Mouse (Mus musculus) forebrain, embryonic 11.5 days (tissue): ENCODE measurements at regions not wholly inside any gene's neighbourhood (a gene's known extent, or its start where the extent isn't known, plus 50 kb on each side); places are given as distances from the start of the nearest gene placed in this dataset.

Experiments
- ATAC-seq: fragments of 200-750 bp; cut with Nextera tagmentation; replicated peaks from 2 replicates; pipeline ENCODE4 v1.8.0; 2017; ENCODE audit warnings: moderate TSS enrichment; ENCODE audit not compliant: low FRiP score
- DNase-seq: peaks from one replicate; pipeline ENCODE4 v3.0.0-alpha.2; 2017; ENCODE audit warnings: low spot score
- H3K27ac ChIP-seq: fragments of 300-500 bp; sonication (generic); 2 replicates; pipeline ENCODE4 v1.5.1; 2014; ENCODE audit warnings: low read depth, low read length
- H3K27me3 ChIP-seq: fragments of 300-500 bp; sonication (generic); 2 replicates; pipeline ENCODE4 v1.6.1; 2014; ENCODE audit warnings: mild to moderate bottlenecking, low read length, mixed read lengths; ENCODE audit not compliant: control insufficient read depth, insufficient read depth
- H3K36me3 ChIP-seq: fragments of 300-500 bp; sonication (generic); 2 replicates; pipeline ENCODE4 v1.6.1; 2014; ENCODE audit warnings: mild to moderate bottlenecking, low read length, moderate library complexity, mixed read lengths; ENCODE audit not compliant: control insufficient read depth, insufficient read depth
- H3K4me1 ChIP-seq: fragments of 300-500 bp; sonication (generic); replicated peaks from 2 replicates; pipeline ENCODE4 v1.6.1; 2014; ENCODE audit warnings: low read length, mixed read lengths; ENCODE audit not compliant: control insufficient read depth, insufficient read depth
- H3K4me2 ChIP-seq: fragments of 300-500 bp; sonication (generic); 2 replicates; pipeline ENCODE4 v1.6.1; 2014; ENCODE audit warnings: low read depth, mild to moderate bottlenecking, low read length, moderate library complexity, mixed read lengths; ENCODE audit not compliant: severe bottlenecking
- H3K4me3 ChIP-seq: fragments of 300-500 bp; sonication (generic); 2 replicates; pipeline ENCODE4 v1.5.1; 2014; ENCODE audit warnings: low read depth, low read length
- H3K9ac ChIP-seq: fragments of 300-500 bp; sonication (generic); 2 replicates; pipeline ENCODE4 v1.6.1; 2014; ENCODE audit warnings: low read length
- H3K9me3 ChIP-seq: fragments of 300-500 bp; sonication (generic); 2 replicates; pipeline ENCODE4 v1.6.1; 2016; ENCODE audit warnings: low read length, mixed read lengths; ENCODE audit not compliant: control insufficient read depth
- WGBS: fragments of 180-500 bp; shearing (Covaris S2); extraction: QIAGEN DNeasy Blood & Tissue Kit; methylation state at CpG from one replicate; pipeline ENCODE4 v1.1.7; 2014; 5-methylcytosine and 5-hydroxymethylcytosine counted together

DNA sequence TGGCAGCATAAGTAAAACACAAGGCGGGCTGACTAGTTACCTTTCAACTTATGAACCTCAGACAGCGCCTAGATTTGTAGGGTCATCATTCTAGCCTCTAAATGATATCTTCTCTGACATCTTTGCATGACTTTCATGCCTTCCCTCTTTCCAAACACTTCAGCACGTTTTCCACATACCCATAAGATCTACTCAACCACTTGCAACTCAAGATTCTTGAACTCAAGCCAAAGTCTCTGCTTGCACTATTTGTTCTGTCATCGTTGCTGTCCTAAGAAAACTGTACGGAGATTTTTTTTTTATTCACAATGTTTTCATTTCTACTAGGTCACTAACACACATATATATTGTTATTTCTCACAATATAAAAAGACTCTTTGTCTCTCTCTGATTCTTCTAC, 150.8 kb upstream of the Lsm8 start:
- Histone ChIP-seq H3K36me3 (no peaks in the 10 kb centered on the region), H3K27ac (no peak overlapping the region), H3K4me3 (no peak overlapping the region), H3K4me2 (no peak overlapping the region), H3K4me1 (peaks cover 3% of the 10 kb centered on the region; the same call in 1 of the 2 replicates), H3K9ac (no peak overlapping the region), H3K27me3 (no peaks in the 10 kb centered on the region), H3K9me3 (no peaks in the 10 kb centered on the region)
- 84% methylated on average over 5 of the region's 5 CpGs for WGBS
- DNase-seq (no peak), ATAC-seq (no peak)

DNA sequence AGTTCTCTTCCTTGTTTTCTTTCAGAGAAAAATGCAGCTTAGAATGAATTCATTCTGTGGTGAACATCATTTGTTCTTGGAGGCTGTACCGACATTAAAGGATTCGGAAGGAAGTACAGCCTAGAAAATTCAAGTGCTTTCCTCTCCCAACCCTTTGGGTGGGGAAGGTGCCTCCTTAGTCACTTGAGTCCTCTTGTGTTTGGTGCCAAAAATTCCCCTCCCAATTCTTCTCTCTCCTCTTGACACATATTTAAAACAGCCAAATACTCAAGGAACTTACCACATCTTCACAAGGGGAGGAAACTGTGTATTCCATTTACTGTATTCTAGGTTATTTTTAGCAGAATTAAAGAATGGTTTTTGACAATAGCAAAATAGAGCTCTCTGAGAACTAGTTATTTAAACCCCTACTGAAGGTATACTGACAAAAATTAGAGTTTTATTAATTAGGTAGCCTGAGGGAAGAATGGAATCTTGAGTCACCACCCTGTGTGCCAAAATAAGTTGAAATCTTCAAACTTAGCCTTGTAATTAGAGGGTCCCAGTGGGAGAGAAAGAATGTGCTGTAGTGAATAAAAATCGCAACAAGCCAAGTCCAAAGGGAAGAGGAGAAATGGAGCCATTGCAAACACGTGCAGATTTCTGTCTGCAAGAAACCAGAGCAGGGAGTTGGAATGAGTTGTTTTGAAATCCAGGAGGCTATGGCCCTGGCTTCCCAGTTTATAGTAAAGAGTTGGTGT, 149.2 kb upstream of the Lsm8 start:
- Histone ChIP-seq H3K27ac (peak overlapping the region; percentile 27; the same call in 1 of the 2 replicates), H3K4me2 (no peak overlapping the region), H3K4me3 (no peak overlapping the region), H3K4me1 (peaks cover 3% of the 10 kb centered on the region; the same call in 1 of the 2 replicates), H3K27me3 (no peaks in the 10 kb centered on the region), H3K9ac (no peak overlapping the region), H3K9me3 (no peaks in the 10 kb centered on the region), H3K36me3 (no peaks in the 10 kb centered on the region)
- ATAC-seq (peak; percentile 58; the same call in 1 of the 2 replicates), DNase-seq (no peak)
- WGBS = 30% methylated on average over 4 of the region's 4 CpGs

GRCm38 (mm10) chr6:18699729-18700386, 148.5 kb upstream of the Lsm8 start:
- ATAC-seq = peak; percentile 61

GRCm38 (mm10) chr6:18710763-18711162, 137.6 kb upstream of the Lsm8 start:
- no peak overlapping the region for H3K4me2 ChIP-seq
- H3K27me3 ChIP-seq = no peaks in the 10 kb centered on the region
- 89% methylated on average over 1 of the region's 1 CpGs for WGBS
- no peaks in the 10 kb centered on the region for H3K4me1 ChIP-seq
- no peak overlapping the region for H3K9ac ChIP-seq
- DNase-seq (no peak), ATAC-seq (no peak)
- H3K9me3 ChIP-seq = no peaks in the 10 kb centered on the region
- H3K27ac ChIP-seq = no peak overlapping the region
- no peak overlapping the region for H3K4me3 ChIP-seq
- H3K36me3 ChIP-seq = no peaks in the 10 kb centered on the region

More at GRCm38 (mm10) chr6:18699729-18700386, 148.5 kb upstream of the Lsm8 start:
- Histone ChIP-seq H3K27ac (peak overlapping the region; percentile 27), H3K36me3 (no peaks in the 10 kb centered on the region), H3K4me1 (peaks cover 3% of the 10 kb centered on the region; the same call in 1 of the 2 replicates), H3K4me3 (no peak overlapping the region), H3K4me2 (no peak overlapping the region), H3K9ac (peak overlapping the region; percentile 17; the same call in 1 of the 2 replicates), H3K27me3 (no peaks in the 10 kb centered on the region), H3K9me3 (no peaks in the 10 kb centered on the region)
- 8% methylated on average over 12 of the region's 12 CpGs for WGBS
- DNase-seq = peak; percentile 45

DNA sequence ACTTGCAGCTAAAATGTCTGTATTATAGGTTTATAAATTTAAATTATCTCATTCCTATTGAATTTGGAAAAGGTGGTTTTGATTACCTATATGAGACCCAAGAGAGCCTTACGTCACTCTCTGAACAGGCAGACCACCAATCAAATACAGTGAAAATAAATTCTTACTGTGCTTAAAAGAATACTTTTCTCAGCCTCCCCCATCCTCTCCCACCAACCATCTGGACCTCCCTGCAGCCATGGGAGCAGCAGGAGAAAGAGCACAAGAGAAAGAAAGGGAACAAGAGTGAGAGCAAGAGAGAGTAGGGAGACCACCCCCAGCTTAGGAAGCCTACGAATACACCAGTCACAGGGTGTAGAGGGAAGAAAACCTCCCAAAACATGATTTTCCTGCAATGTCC, 99.5 kb upstream of the Lsm8 start:
- Histone ChIP-seq H3K9ac (no peak overlapping the region), H3K4me3 (no peak overlapping the region), H3K27me3 (no peaks in the 10 kb centered on the region), H3K9me3 (no peaks in the 10 kb centered on the region), H3K27ac (no peak overlapping the region), H3K36me3 (no peaks in the 10 kb centered on the region), H3K4me2 (no peak overlapping the region), H3K4me1 (no peaks in the 10 kb centered on the region)
- no peak for ATAC-seq
- no peak for DNase-seq
- WGBS = 72% methylated on average over 2 of the region's 2 CpGs

DNA sequence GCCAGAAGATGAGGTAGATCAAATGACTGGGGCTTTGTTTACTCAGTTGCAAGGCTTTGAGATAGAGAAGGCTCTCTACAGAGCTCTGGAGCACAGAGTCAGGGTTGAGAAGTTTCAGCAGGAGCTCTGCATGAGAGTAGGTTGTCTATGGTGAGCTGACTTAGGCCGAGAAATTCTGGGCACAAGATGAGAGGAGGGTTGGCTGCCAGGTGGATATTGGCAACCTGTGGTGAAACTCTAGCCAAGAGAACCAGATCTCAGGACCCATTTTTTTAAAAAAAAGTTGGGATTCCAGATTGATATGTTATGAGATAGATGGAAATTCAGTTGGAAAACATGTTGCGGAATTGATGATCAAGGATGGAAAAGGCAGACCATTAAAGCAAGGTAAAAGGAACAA, 83.8 kb upstream of the Lsm8 start:
- Histone ChIP-seq H3K4me1 (no peaks in the 10 kb centered on the region), H3K36me3 (no peaks in the 10 kb centered on the region), H3K4me3 (no peak overlapping the region), H3K27ac (no peak overlapping the region), H3K4me2 (no peak overlapping the region), H3K27me3 (no peaks in the 10 kb centered on the region), H3K9ac (no peak overlapping the region), H3K9me3 (no peaks in the 10 kb centered on the region)
- ATAC-seq (no peak), DNase-seq (no peak)
- 93% methylated on average over 2 of the region's 2 CpGs for WGBS

DNA sequence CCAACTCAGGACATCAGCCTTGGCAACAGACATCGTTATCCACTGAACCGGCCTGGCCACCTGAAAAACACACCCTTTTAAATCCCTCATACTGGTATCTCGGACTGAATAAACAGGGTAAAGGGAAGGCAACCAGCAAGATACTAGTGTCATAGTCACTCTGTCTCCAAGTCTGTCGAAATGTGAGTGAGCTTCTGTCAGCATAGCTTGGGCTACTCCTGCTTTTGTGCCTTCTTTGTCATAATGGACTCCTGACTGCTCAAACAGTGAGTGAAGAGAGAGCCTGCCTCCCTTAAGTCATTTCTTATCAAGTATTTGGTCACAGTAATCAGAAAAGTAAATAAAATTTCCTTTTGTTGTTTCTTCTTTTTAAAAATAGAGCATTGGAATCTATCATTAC, 53.0 kb upstream of the Lsm8 start:
- DNase-seq = no peak
- Histone ChIP-seq H3K4me2 (no peak overlapping the region), H3K9me3 (no peaks in the 10 kb centered on the region), H3K27ac (no peak overlapping the region; the same call in 1 of the 2 replicates), H3K4me1 (no peaks in the 10 kb centered on the region; the same call in 1 of the 2 replicates), H3K27me3 (no peaks in the 10 kb centered on the region), H3K4me3 (no peak overlapping the region), H3K9ac (no peak overlapping the region), H3K36me3 (no peaks in the 10 kb centered on the region)
- WGBS = 68% methylated on average over 4 of the region's 4 CpGs
- peak; percentile 58; the same call in 1 of the 2 replicates for ATAC-seq

DNA sequence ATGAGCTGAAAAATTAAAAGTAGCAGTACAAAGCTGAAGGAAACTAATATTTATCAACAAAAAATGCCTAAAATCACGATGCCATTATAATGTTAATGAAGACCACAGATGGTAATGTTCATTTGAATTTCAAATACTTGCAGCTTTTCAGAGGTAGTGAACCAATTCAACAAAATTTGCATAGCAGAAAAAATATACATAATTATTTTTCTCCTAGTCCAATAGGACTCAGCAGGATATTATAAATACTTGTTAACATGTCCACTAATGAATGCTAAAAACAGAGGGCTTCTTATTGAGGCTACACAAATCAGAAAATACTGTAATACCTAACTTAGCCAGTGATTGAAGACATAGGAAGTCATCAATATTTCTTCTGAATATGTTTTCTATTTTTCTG, 52.5 kb upstream of the Lsm8 start:
- WGBS = 33% methylated on average over 1 of the region's 1 CpGs
- H3K9ac ChIP-seq = no peak overlapping the region
- peak; percentile 50; the same call in 1 of the 2 replicates for ATAC-seq

More for the DNA sequence above, 52.5 kb upstream of the Lsm8 start:
- Histone ChIP-seq H3K36me3 (no peaks in the 10 kb centered on the region), H3K27me3 (no peaks in the 10 kb centered on the region), H3K4me3 (no peak overlapping the region), H3K9me3 (no peaks in the 10 kb centered on the region), H3K4me2 (no peak overlapping the region), H3K4me1 (no peaks in the 10 kb centered on the region; the same call in 1 of the 2 replicates), H3K27ac (no peak overlapping the region)
- no peak for DNase-seq
